Mouse (Mus musculus) heart, postnatal 0 days (tissue): Measurements from ENCODE around the gene Ipo4. TPM values are rescaled to one million over a fixed set of nuclear protein-coding genes. Genes with fewer than 3 reads are reported as not detected.

Source experiments
- ATAC-seq: fragments of 200-750 bp; cut with Nextera tagmentation; 2 replicates; pipeline ENCODE4 v1.8.0; 2017; ENCODE audit warnings: low read depth, moderate number of reproducible peaks, moderate library complexity; ENCODE audit not compliant: insufficient read depth
- DNase-seq: peaks from one replicate; pipeline ENCODE4 v3.0.0-alpha.2; 2016; ENCODE audit warnings: low spot score
- H3K27ac ChIP-seq: fragments of 300-500 bp; sonication (generic); 2 replicates; pipeline ENCODE4 v1.5.1; 2014; ENCODE audit warnings: low read depth, mild to moderate bottlenecking
- H3K27me3 ChIP-seq: fragments of 300-500 bp; sonication (generic); 2 replicates; pipeline ENCODE4 v1.6.1; 2014; ENCODE audit warnings: low read length, mixed read lengths; ENCODE audit not compliant: control insufficient read depth, insufficient read depth
- H3K36me3 ChIP-seq: fragments of 300-500 bp; sonication (generic); replicated peaks from 2 replicates; pipeline ENCODE4 v1.6.1; 2014; ENCODE audit warnings: low read length, mixed read lengths; ENCODE audit not compliant: control insufficient read depth, insufficient read depth
- H3K4me1 ChIP-seq: fragments of 300-500 bp; sonication (generic); 2 replicates; pipeline ENCODE4 v1.6.1; 2014; ENCODE audit warnings: antibody characterized with exemption; ENCODE audit not compliant: control insufficient read depth, insufficient read depth
- H3K4me2 ChIP-seq: fragments of 300-500 bp; sonication (generic); 2 replicates; pipeline ENCODE4 v1.6.1; 2014; ENCODE audit warnings: low read depth, mild to moderate bottlenecking, low read length, moderate library complexity
- H3K4me3 ChIP-seq: fragments of 300-500 bp; sonication (generic); 2 replicates; pipeline ENCODE4 v1.5.1; 2014; ENCODE audit warnings: low read depth, low read length
- H3K9ac ChIP-seq: fragments of 300-500 bp; sonication (generic); replicated peaks from 2 replicates; pipeline ENCODE4 v1.6.1; 2014; ENCODE audit warnings: low read depth, low read length, mixed read lengths
- H3K9me3 ChIP-seq: fragments of 300-500 bp; sonication (generic); replicated peaks from 2 replicates; pipeline ENCODE4 v1.6.1; 2016; ENCODE audit warnings: low read length; ENCODE audit not compliant: control insufficient read depth
- CTCF ChIP-seq: IDR thresholded peaks from 2 replicates; pipeline ENCODE4 v1.5.1; 2016; ENCODE audit warnings: antibody characterized with exemption, control low read depth, low read depth
- EP300 ChIP-seq: IDR thresholded peaks from 2 replicates; pipeline ENCODE4 v1.6.1; 2016; ENCODE audit warnings: antibody characterized with exemption, low read depth
- WGBS: fragments of 180-500 bp; shearing (Covaris S2); extraction: QIAGEN DNeasy Blood & Tissue Kit; methylation state at CpG from one replicate; pipeline ENCODE4 v1.1.7; 2014; 5-methylcytosine and 5-hydroxymethylcytosine counted together
- polyA plus RNA-seq: library from polyadenylated mRNA; unstranded; fragments of >200 nt; fragmentation: Nextera tagmentation; extraction: Ambion mirVana; gene quantifications from 2 replicates; pipeline ENCODE4 v1.2.1, GENCODE M21; 2015
- total RNA-seq: library from RNA; depleted of rRNA; stranded (reverse); fragments of >200 nt; gene quantifications from 2 replicates; pipeline ENCODE4 v1.2.3, GENCODE M21; 2014; ENCODE audit warnings: low replicate concordance; rRNA removed

Gene Ipo4
- total and polyA plus RNA-seq, 2 experiments from 2014 or later: 37.6 to 49.8 TPM

DNA sequence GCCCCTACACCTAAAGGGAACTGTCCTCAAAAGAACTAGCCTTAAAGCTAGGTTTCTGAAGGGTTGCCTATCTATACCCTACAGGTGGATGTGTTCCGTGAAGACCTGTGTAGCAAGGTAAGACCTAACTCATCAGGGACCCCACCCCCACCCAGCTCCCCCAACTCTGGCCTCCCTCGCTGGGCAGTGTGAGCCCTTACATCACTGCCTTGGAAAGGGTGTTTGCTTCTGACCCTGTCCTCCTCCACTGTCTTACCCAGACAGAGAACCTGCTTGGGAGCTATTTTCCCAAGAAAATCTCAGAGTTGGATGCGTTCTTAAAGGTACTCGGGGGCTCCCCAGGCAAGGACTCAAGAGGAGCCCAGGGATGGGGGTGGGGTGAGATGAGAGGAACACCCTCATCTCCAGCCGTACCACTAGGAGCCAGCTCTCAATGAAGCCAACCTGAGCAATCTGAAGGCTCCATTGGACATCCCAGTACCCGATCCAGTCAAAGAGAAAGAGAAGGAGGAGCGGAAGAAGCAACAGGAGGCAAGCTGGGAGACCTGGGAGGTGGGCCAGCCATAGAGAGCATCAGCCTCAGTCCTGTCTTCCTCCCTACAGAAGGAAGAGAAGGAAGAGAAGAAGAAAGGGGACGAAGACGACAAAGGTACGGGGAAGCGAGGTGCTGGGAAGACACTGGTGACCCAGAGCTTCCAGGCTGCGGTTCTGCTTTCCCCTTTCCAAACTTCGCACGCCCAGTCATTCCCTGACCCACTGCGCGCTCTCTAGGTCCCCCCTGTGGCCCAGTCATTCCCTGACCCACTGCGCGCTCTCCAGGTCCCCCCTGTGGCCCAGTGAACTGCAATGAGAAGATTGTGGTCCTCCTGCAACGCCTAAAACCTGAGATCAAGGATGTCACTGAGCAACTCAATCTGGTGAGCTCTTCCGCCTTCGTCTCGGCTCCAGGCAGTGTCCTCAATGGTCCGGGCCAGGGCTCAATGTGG, 56.0 kb downstream of the Ipo4 start:
- Histone ChIP-seq H3K9ac (no peak overlapping the region), H3K4me2 (no peak overlapping the region)
- ATAC-seq: no peak

GRCm38 (mm10) chr14:55578668-55579269, 57.0 kb downstream of the Ipo4 start:
- peak overlapping the region; percentile 81 for H3K9ac ChIP-seq
- peaks cover 27% of the 10 kb centered on the region for H3K36me3 ChIP-seq
- peak overlapping the region; percentile 81 for H3K4me3 ChIP-seq
- ATAC-seq: peak; percentile 18
- peak; percentile 19 for DNase-seq
- no peak for TF ChIP-seq EP300
- no peak for TF ChIP-seq CTCF
- H3K27me3 ChIP-seq: no peaks in the 10 kb centered on the region
- 23% methylated on average over 6 of the region's 6 CpGs for WGBS
- peak overlapping the region; percentile 82 for H3K4me2 ChIP-seq
- H3K9me3 ChIP-seq: no peaks in the 10 kb centered on the region
- H3K4me1 ChIP-seq: peaks cover 20% of the 10 kb centered on the region; the same call in 1 of the 2 replicates
- H3K27ac ChIP-seq: peak overlapping the region; percentile 90

More for the DNA sequence above, 56.0 kb downstream of the Ipo4 start:
- H3K4me1 ChIP-seq: peaks cover 14% of the 10 kb centered on the region; the same call in 1 of the 2 replicates
- peaks cover 27% of the 10 kb centered on the region for H3K36me3 ChIP-seq
- WGBS: 85% methylated on average over 23 of the region's 23 CpGs
- H3K9me3 ChIP-seq: no peaks in the 10 kb centered on the region
- DNase-seq: no peak
- H3K27me3 ChIP-seq: no peaks in the 10 kb centered on the region
- no peak for TF ChIP-seq CTCF
- TF ChIP-seq EP300: no peak
- no peak overlapping the region for H3K4me3 ChIP-seq
- H3K27ac ChIP-seq: no peak overlapping the region

- Histone ChIP-seq H3K36me3 (peaks cover 27% of the 10 kb centered on the region), H3K9ac (peak within 1 kb of the TSS; percentile 81), H3K4me3 (peak within 1 kb of the TSS; percentile 81), H3K4me2 (peak within 1 kb of the TSS; percentile 82), H3K9me3 (no peaks in the 10 kb centered on the region), H3K4me1 (peaks cover 20% of the 10 kb centered on the region; the same call in 1 of the 2 replicates), H3K27me3 (no peaks in the 10 kb centered on the region), H3K27ac (peak within 1 kb of the TSS; percentile 90)
- peak; percentile 74 for ATAC-seq
- TF ChIP-seq CTCF: no peak
- TF ChIP-seq EP300: no peak
- DNase-seq: peak; percentile 94
- under 1% methylated on average over 24 of the region's 32 CpGs for WGBS
Measured at GRCm38 (mm10) chr14:55577871-55578667, 57.7 kb downstream of the Ipo4 start, which contains the start of gene Psme1. TSS of gene Psme1 (plus strand) at chr14:55578123.

DNA sequence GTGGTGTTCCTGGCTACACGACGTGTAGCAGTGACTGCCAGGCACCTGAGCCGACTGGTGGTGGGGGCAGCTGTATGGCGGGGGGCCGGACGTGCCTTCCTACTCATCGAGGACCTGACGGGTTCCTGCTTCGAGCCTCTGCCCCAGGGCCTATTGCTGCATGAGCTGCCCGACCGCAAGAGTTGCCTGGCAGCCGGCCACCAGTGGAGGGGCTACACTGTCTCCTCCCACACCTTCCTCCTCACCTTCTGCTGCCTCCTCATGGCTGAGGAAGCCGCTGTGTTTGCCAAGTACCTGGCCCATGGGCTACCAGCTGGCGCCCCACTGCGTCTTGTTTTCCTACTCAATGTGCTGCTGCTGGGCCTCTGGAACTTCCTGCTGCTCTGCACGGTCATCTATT, 59.4 kb downstream of the Ipo4 start:
- peak overlapping the region; percentile 56 for H3K4me2 ChIP-seq
- no peak for ATAC-seq
- H3K4me3 ChIP-seq: peak overlapping the region; percentile 43; the same call in 1 of the 2 replicates
- H3K9ac ChIP-seq: peak overlapping the region; percentile 61; the same call in 1 of the 2 replicates
- WGBS: 52% methylated on average over 16 of the region's 16 CpGs
- H3K27me3 ChIP-seq: no peaks in the 10 kb centered on the region
- no peaks in the 10 kb centered on the region for H3K9me3 ChIP-seq
- TF ChIP-seq CTCF (no peak), EP300 (no peak)
- peak overlapping the region; percentile 94 for H3K27ac ChIP-seq
- peaks cover 20% of the 10 kb centered on the region; the same call in 1 of the 2 replicates for H3K4me1 ChIP-seq
- DNase-seq: no peak
- peaks cover 18% of the 10 kb centered on the region for H3K36me3 ChIP-seq

DNA sequence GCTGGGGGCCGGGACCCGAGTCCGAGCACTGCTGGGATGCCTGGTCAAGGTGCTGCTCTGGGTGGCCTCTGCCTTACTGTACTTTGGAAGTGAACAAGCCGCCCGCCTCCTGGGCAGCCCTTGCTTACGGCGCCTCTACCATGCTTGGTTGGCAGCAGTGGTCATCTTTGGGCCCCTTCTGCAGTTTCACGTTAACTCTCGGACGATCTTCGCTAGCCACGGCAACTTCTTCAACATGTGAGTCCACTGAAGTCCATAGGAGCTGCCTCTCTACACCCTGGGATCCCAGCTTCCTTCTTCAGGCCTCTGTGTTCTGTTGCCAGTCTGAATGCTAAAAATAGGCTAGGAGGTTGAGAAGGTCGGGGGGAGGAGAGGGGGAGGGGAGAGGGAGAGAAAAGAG, 60.0 kb downstream of the Ipo4 start:
- peaks cover 12% of the 10 kb centered on the region for H3K36me3 ChIP-seq
- WGBS: 29% methylated on average over 13 of the region's 13 CpGs
- peak overlapping the region; percentile 94 for H3K27ac ChIP-seq
- H3K4me1 ChIP-seq: peaks cover 20% of the 10 kb centered on the region; the same call in 1 of the 2 replicates
- H3K4me3 ChIP-seq: peak overlapping the region; percentile 43
- peak overlapping the region; percentile 61 for H3K9ac ChIP-seq
- H3K9me3 ChIP-seq: no peaks in the 10 kb centered on the region
- ATAC-seq (peak; percentile 65), DNase-seq (peak; percentile 68)
- TF ChIP-seq EP300: no peak
- no peak for TF ChIP-seq CTCF
- H3K4me2 ChIP-seq: peak overlapping the region; percentile 56
- H3K27me3 ChIP-seq: no peaks in the 10 kb centered on the region

Other genes with a start within 250 kb of the Ipo4 start
Only the 30 nearest of the 34 such genes appear.
- 36.5 and 48.8 TPM in 2 replicates for gene Dhrs4, start 157.2 kb downstream of the Ipo4 start, total RNA-seq
- 82.5 and 83.3 TPM in 2 replicates for gene Dhrs4, start 157.2 kb downstream of the Ipo4 start, polyA plus RNA-seq
- 3.4 and 6.1 TPM in 2 replicates for gene Carmil3, start 145.3 kb downstream of the Ipo4 start, total RNA-seq
- 0.49 and 0.56 TPM in 2 replicates for gene Carmil3, start 145.3 kb downstream of the Ipo4 start, polyA plus RNA-seq
- 0.08 TPM in 1 of 2 replicates, not detected in the other for gene Cpne6, start 125.5 kb downstream of the Ipo4 start, total RNA-seq
- gene Cpne6, start 125.5 kb downstream of the Ipo4 start, polyA plus RNA-seq: 0.08 and 0.26 TPM in 2 replicates
- not detected in 2 replicates for gene Nrl, start 111.0 kb downstream of the Ipo4 start, total RNA-seq
- gene Nrl, start 111.0 kb downstream of the Ipo4 start, polyA plus RNA-seq: not detected in 2 replicates
- gene Pck2, start 95.7 kb downstream of the Ipo4 start, total RNA-seq: 48.3 and 85.2 TPM in 2 replicates
- gene Pck2, start 95.7 kb downstream of the Ipo4 start, polyA plus RNA-seq: 22.6 and 24.2 TPM in 2 replicates
- gene Dcaf11, start 76.0 kb downstream of the Ipo4 start, total RNA-seq: 74.4 and 84.9 TPM in 2 replicates
- gene Dcaf11, start 76.0 kb downstream of the Ipo4 start, polyA plus RNA-seq: 75.2 and 81.6 TPM in 2 replicates
- gene A730061H03Rik, start 75.6 kb downstream of the Ipo4 start, total RNA-seq: 15.5 TPM in 1 of 2 replicates, not detected in the other
- 1.3 and 1.4 TPM in 2 replicates for gene A730061H03Rik, start 75.6 kb downstream of the Ipo4 start, polyA plus RNA-seq
- gene Fitm1, start 60.3 kb downstream of the Ipo4 start, total RNA-seq: 212 and 277 TPM in 2 replicates
- gene Fitm1, start 60.3 kb downstream of the Ipo4 start, polyA plus RNA-seq: 181 and 195 TPM in 2 replicates
- gene Psme1, start 57.8 kb downstream of the Ipo4 start, total RNA-seq: 145 and 181 TPM in 2 replicates
- 250 and 254 TPM in 2 replicates for gene Psme1, start 57.8 kb downstream of the Ipo4 start, polyA plus RNA-seq
- gene Emc9, start 50.7 kb downstream of the Ipo4 start, total RNA-seq: 36.1 and 37.6 TPM in 2 replicates
- 52.9 and 54.1 TPM in 2 replicates for gene Emc9, start 50.7 kb downstream of the Ipo4 start, polyA plus RNA-seq
- 35.3 and 352 TPM in 2 replicates for gene Psme2, start 44.8 kb downstream of the Ipo4 start, total RNA-seq
- gene Psme2, start 44.8 kb downstream of the Ipo4 start, polyA plus RNA-seq: 220 and 234 TPM in 2 replicates
- 15.0 and 20.1 TPM in 2 replicates for gene Rnf31, start 44.2 kb downstream of the Ipo4 start, total RNA-seq
- 10.3 and 13.6 TPM in 2 replicates for gene Rnf31, start 44.2 kb downstream of the Ipo4 start, polyA plus RNA-seq
- 31.5 and 44.7 TPM in 2 replicates for gene Irf9, start 32.4 kb downstream of the Ipo4 start, total RNA-seq
- gene Irf9, start 32.4 kb downstream of the Ipo4 start, polyA plus RNA-seq: 11.6 and 14.2 TPM in 2 replicates
- 1.5 and 9.1 TPM in 2 replicates for gene Rec8, start 17.9 kb downstream of the Ipo4 start, total RNA-seq
- 1.9 and 2.1 TPM in 2 replicates for gene Rec8, start 17.9 kb downstream of the Ipo4 start, polyA plus RNA-seq
- 0.15 and 6.9 TPM in 2 replicates for gene Gm49378, start 1.9 kb upstream of the Ipo4 start, total RNA-seq
- gene Gm49378, start 1.9 kb upstream of the Ipo4 start, polyA plus RNA-seq: 1.1 and 1.2 TPM in 2 replicates
- gene Tm9sf1, start 7.8 kb upstream of the Ipo4 start, total RNA-seq: 62.8 and 83.3 TPM in 2 replicates
- gene Tm9sf1, start 7.8 kb upstream of the Ipo4 start, polyA plus RNA-seq: 62.7 and 67.4 TPM in 2 replicates
- gene Tssk4, start 14.2 kb upstream of the Ipo4 start, total RNA-seq: 0.12 TPM in 1 of 2 replicates, not detected in the other
- 0.25 and 0.31 TPM in 2 replicates for gene Tssk4, start 14.2 kb upstream of the Ipo4 start, polyA plus RNA-seq
- gene Mdp1, start 24.6 kb upstream of the Ipo4 start, total RNA-seq: 62.4 and 66.0 TPM in 2 replicates
- 98.6 and 104 TPM in 2 replicates for gene Mdp1, start 24.6 kb upstream of the Ipo4 start, polyA plus RNA-seq
- gene Gmpr2, start 36.0 kb upstream of the Ipo4 start, total RNA-seq: 27.4 and 31.8 TPM in 2 replicates
- gene Gmpr2, start 36.0 kb upstream of the Ipo4 start, polyA plus RNA-seq: 27.7 and 29.2 TPM in 2 replicates
- gene Nedd8, start 36.2 kb upstream of the Ipo4 start, total RNA-seq: 137 and 141 TPM in 2 replicates
- 460 and 483 TPM in 2 replicates for gene Nedd8, start 36.2 kb upstream of the Ipo4 start, polyA plus RNA-seq
- gene Tinf2, start 45.9 kb upstream of the Ipo4 start, total RNA-seq: 11.9 and 20.2 TPM in 2 replicates
- 15.9 and 17.1 TPM in 2 replicates for gene Tinf2, start 45.9 kb upstream of the Ipo4 start, polyA plus RNA-seq
- gene Tgm1, start 78.0 kb upstream of the Ipo4 start, total RNA-seq: 0.85 and 1.3 TPM in 2 replicates
- gene Tgm1, start 78.0 kb upstream of the Ipo4 start, polyA plus RNA-seq: 0.11 and 0.27 TPM in 2 replicates
- 35.6 and 36.8 TPM in 2 replicates for gene Rabggta, start 86.3 kb upstream of the Ipo4 start, total RNA-seq
- gene Rabggta, start 86.3 kb upstream of the Ipo4 start, polyA plus RNA-seq: 20.8 and 21.8 TPM in 2 replicates
- 51.9 and 58.1 TPM in 2 replicates for gene Dhrs1, start 109.7 kb upstream of the Ipo4 start, total RNA-seq
- gene Dhrs1, start 109.7 kb upstream of the Ipo4 start, polyA plus RNA-seq: 62.9 and 65.0 TPM in 2 replicates
- gene Nop9, start 109.7 kb upstream of the Ipo4 start, total RNA-seq: 20.2 and 26.3 TPM in 2 replicates
- gene Nop9, start 109.7 kb upstream of the Ipo4 start, polyA plus RNA-seq: 13.1 and 14.2 TPM in 2 replicates
- 0.31 and 0.34 TPM in 2 replicates for gene Cideb, start 122.5 kb upstream of the Ipo4 start, total RNA-seq
- gene Cideb, start 122.5 kb upstream of the Ipo4 start, polyA plus RNA-seq: 2.8 and 3.6 TPM in 2 replicates
- not detected in 2 replicates for gene Ltb4r2, start 125.5 kb upstream of the Ipo4 start, total RNA-seq
- gene Ltb4r2, start 125.5 kb upstream of the Ipo4 start, polyA plus RNA-seq: 0.10 and 0.22 TPM in 2 replicates
- 0.62 TPM in 1 of 2 replicates, not detected in the other for gene Ltb4r1, start 130.0 kb upstream of the Ipo4 start, total RNA-seq
- gene Ltb4r1, start 130.0 kb upstream of the Ipo4 start, polyA plus RNA-seq: 0.38 and 0.40 TPM in 2 replicates
- 16.2 and 17.4 TPM in 2 replicates for gene Adcy4, start 148.1 kb upstream of the Ipo4 start, total RNA-seq
- 10.6 TPM in 2 replicates for gene Adcy4, start 148.1 kb upstream of the Ipo4 start, polyA plus RNA-seq
- gene Ripk3, start 152.9 kb upstream of the Ipo4 start, total RNA-seq: 8.5 and 16.3 TPM in 2 replicates
- gene Ripk3, start 152.9 kb upstream of the Ipo4 start, polyA plus RNA-seq: 9.3 and 9.4 TPM in 2 replicates